Mouse (Mus musculus): ENCODE measurements around the gene Ammecr1.
A peak's percentile ranks its signal among the peaks of the same experiment; 100 is the strongest.

Gene Ammecr1

GRCm38 (mm10) chrX:142966008-142966966 is at the start of gene Ammecr1:
Gene Ammecr1 (minus strand): TSS chrX:142966728.
- peak; percentile 78 to 79 for DNase-seq (ENCODE audit: low spot score in 2 of 2)

GRCm38 (mm10) chrX:143014118-143014517 is 47.6 kb upstream of the Ammecr1 start:
- no peak for DNase-seq (ENCODE audit: low spot score in 2 of 2)

- DNase-seq (ENCODE audit: low spot score in 2 of 2): no peak
Measured at GRCm38 (mm10) chrX:143012334-143012733, 45.8 kb upstream of the Ammecr1 start.

- DNase-seq (ENCODE audit: low spot score in 2 of 2): no peak
Measured at GRCm38 (mm10) chrX:143011865-143012264, 45.3 kb upstream of the Ammecr1 start.

GRCm38 (mm10) chrX:143004131-143004846 is 37.8 kb upstream of the Ammecr1 start:
- DNase-seq (ENCODE audit: low spot score in 2 of 2): no peak

GRCm38 (mm10) chrX:142997214-142997613 is 30.7 kb upstream of the Ammecr1 start:
- DNase-seq (ENCODE audit: low spot score in 2 of 2): no peak

GRCm38 (mm10) chrX:142994514-142994913 is 28.0 kb upstream of the Ammecr1 start:
- no peak for DNase-seq (ENCODE audit: low spot score in 2 of 2)

- no peak for DNase-seq (ENCODE audit: low spot score in 2 of 2)
Measured at GRCm38 (mm10) chrX:142984170-142984569, 17.6 kb upstream of the Ammecr1 start.

GRCm38 (mm10) chrX:142983638-142984037 is 17.1 kb upstream of the Ammecr1 start:
- no peak for DNase-seq (ENCODE audit: low spot score in 2 of 2)

- DNase-seq (ENCODE audit: low spot score in 2 of 2): no peak
Measured at GRCm38 (mm10) chrX:142981530-142982130, 15.1 kb upstream of the Ammecr1 start.

- no peak for DNase-seq (ENCODE audit: low spot score in 2 of 2)
Measured at GRCm38 (mm10) chrX:142980855-142981529, 14.5 kb upstream of the Ammecr1 start.

- DNase-seq (ENCODE audit: low spot score in 2 of 2): no peak
Measured at GRCm38 (mm10) chrX:142979224-142979623, 12.7 kb upstream of the Ammecr1 start.

- no peak for DNase-seq (ENCODE audit: low spot score in 2 of 2)
Measured at GRCm38 (mm10) chrX:142972443-142972970, 6.0 kb upstream of the Ammecr1 start.

GRCm38 (mm10) chrX:142971759-142972158 is 5.2 kb upstream of the Ammecr1 start:
- DNase-seq (ENCODE audit: low spot score in 2 of 2): no peak

GRCm38 (mm10) chrX:142967067-142967466 is 539 bp upstream of the Ammecr1 start:
- no peak for DNase-seq (ENCODE audit: low spot score in 2 of 2)

GRCm38 (mm10) chrX:142965236-142966007 is 1.1 kb downstream of the Ammecr1 start:
- no peak for DNase-seq (ENCODE audit: low spot score in 2 of 2)

GRCm38 (mm10) chrX:142960434-142960833 is 6.1 kb downstream of the Ammecr1 start:
- DNase-seq (ENCODE audit: low spot score in 2 of 2): no peak

GRCm38 (mm10) chrX:142959674-142960307 is 6.7 kb downstream of the Ammecr1 start:
- no peak for DNase-seq (ENCODE audit: low spot score in 2 of 2)

GRCm38 (mm10) chrX:142928430-142928829 is 38.1 kb downstream of the Ammecr1 start:
- DNase-seq (ENCODE audit: low spot score in 2 of 2): no peak

GRCm38 (mm10) chrX:142917394-142917793 is 49.1 kb downstream of the Ammecr1 start:
- no peak for DNase-seq (ENCODE audit: low spot score in 2 of 2)
